Mouse (Mus musculus) MN1 (cell line): ENCODE results near the gene Sav1.

ENCODE experiments used
- DNase-seq: peaks from one replicate; pipeline ENCODE4 v3.0.0-alpha.2; 2016; ENCODE audit warnings: low spot score

The Sav1 gene

DNA sequence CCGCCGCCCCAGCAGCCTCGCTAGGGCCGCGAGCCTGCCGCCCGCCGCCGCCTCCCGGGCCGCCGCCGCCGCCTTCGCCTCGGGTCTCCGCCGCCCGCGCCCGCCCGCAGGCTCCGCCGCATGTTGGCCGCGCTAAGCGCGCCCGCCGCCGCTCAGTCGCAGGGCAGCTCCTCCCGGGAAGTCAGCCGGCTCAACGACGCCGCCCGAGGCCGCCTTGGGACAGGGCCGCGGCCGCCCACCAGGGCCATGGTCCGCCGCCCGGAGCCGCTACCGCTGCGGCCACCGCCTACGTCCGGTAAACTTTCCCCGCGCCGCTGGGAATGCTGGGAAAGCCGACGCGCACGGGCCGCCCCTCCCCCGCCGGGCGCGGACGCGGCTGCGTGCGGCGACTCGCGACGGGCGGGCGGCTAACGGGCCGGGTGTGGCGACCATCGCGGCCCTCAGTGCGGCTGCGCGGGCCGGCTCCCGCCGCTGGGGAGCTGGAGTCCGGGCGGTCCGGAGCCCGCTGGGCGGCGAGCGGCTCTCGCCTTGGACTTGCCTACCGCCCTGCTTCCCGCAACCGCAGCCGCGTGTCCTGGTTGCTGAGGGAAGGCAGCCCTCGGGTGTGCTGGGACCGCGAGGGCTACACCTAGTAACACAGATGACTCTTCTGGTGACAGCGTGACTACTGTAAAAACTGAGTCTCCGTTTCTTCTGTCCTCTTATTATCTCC is at the start of gene Sav1:
Gene Sav1 (minus strand): TSS at position 217 of the 712 bp plus-strand sequence.
- peak; percentile 87 for DNase-seq

DNA sequence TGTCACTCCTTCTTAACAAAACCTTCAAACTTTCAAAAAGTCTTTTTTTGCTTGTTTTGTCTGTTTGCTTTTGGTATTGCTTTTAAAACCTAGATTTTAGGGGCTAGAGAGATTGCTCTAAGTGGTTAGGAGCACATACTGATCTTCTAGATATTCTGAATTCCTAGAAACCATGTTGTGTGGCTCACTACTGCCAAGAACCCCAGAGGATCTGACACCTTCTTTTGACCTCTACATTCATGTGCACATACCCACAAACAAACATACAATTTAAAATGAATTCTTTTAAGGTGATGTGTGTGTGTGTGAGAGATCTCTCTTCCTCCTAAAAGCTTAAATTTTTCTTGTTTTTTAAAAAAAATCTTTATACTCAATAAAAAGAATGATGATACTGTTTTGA is 39.4 kb upstream of the Sav1 start:
- no peak for DNase-seq

GRCm38 (mm10) chr12:70025431-70025830 is 38.6 kb upstream of the Sav1 start:
- no peak for DNase-seq

DNA sequence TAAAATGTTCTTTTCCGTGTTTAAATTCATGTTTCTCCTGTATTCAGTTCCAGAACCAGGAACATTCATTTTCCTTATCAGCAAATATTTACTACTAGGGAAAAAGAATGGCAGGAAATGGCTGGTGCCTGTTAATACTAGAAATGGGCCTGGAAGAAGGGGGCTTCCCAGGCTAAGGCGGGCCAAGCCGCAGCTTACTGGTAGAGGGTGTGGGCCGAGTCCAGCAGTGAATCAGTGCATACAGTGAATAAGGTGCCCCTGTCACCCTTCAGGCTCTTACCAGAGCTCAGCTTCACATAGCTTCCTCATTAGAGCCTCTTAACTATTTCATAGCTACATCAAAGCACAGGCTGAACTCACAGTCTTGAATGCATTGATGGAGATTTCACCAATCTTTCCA is 36.8 kb upstream of the Sav1 start:
- DNase-seq, result no peak

GRCm38 (mm10) chr12:70018153-70018552 is 31.4 kb upstream of the Sav1 start:
- DNase-seq, result no peak

- DNase-seq, result no peak
These were observed 29.1 kb upstream of the Sav1 start for GRCm38 (mm10) chr12:70015936-70016335.

- no peak for DNase-seq
These were observed 24.9 kb upstream of the Sav1 start for GRCm38 (mm10) chr12:70011681-70012080.

DNA sequence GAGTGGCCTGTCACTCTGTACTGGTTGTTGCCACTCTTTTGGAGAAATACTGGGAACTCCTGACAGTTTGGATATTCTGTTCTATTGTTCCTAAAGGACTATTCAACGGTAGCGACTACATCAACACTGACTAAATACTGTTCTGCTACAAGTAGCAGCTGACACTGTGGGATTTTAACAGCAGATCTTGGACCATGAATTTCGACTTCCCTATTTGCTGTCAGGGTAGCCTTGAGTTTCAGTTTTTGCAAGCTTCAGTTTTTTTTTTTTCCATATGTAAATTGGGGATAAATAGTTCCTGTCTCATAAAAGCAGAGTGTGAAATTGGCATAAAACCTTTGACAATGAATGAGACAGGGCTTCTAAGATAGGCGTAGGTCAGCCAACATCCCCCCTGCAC is 23.6 kb upstream of the Sav1 start:
- DNase-seq, result no peak

- no peak for DNase-seq
These were observed 18.3 kb upstream of the Sav1 start for GRCm38 (mm10) chr12:70005103-70005502.

- DNase-seq, result no peak
These were observed 11.6 kb upstream of the Sav1 start for GRCm38 (mm10) chr12:69998186-69998983.

DNA sequence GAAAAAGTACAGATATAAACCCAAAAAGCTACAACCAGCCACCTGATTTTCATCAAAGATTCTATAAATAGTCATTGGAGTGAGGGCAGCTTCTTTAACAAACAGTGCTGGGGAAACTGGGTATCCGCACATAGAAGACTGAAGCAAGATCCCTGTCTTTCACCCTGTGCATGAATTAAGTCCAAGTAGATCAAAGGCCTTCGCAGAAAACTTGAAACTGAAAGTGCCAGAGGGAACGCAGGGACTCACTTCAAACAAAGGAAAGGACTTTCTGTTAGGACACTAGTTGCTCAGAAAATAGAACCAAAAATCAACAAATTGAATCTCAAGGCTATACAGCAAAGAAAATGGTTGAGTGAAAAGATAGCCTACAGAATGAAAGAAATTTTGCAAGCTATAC is 8.6 kb upstream of the Sav1 start:
- no peak for DNase-seq

GRCm38 (mm10) chr12:69986241-69986762 is 500 bp downstream of the Sav1 start:
- peak; percentile 55 for DNase-seq

DNA sequence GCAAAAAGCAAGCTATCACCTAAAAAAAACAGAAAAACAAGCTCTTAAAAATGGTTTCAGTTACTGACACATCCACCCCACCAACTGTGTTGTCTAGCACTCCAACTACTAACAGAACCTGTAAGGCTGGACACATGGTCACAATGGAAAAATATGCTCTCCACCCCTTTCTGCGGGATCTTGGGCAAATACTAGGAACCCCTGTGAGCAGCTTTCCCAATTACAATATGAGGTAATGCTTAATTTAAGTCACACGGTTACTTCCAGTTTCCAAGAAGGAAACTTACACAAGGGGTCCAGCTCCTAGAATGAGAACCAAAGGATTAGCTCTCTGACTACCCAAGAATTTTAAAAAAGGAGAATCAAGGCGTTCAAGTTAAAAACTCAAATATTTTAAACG is 1.3 kb downstream of the Sav1 start:
- DNase-seq, result peak; percentile 7

- DNase-seq, result no peak
These were observed 3.9 kb downstream of the Sav1 start for GRCm38 (mm10) chr12:69982874-69983273.

DNA sequence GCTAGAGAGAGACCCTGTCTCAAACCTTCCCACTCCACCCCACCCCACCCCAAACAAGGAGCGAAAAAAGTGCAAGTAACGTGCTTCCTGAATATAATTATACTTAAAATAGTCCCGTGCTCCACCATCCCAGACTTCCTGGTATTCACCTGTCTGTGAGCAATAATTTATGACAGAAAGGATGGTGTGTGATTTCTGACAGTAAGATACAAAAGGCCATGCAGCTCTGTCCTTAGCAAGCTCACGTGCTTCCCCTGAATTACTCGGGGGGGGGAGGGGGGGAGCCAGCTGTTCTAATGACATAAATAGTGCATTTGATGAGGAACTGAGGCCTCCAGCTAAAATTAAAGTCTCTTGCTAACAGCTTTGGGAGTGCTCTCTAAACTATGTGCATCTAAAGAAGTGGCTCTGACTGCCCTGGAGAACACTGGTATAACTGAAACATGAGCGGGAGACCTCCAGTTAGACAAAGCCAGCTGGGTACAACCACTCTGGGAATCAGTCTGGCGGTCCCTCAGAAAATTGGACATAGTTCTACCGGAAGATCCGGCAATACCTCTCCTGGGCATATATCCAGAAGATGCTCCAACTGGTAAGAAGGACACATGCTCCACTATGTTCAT is 9.3 kb downstream of the Sav1 start:
- no peak for DNase-seq

GRCm38 (mm10) chr12:69976688-69977087 is 10.1 kb downstream of the Sav1 start:
- DNase-seq, result no peak

GRCm38 (mm10) chr12:69973666-69974065 is 13.1 kb downstream of the Sav1 start:
- DNase-seq, result no peak

- DNase-seq, result no peak
These were observed 18.6 kb downstream of the Sav1 start for GRCm38 (mm10) chr12:69968154-69968553.

- no peak for DNase-seq
These were observed 19.7 kb downstream of the Sav1 start for GRCm38 (mm10) chr12:69967112-69967511.

DNA sequence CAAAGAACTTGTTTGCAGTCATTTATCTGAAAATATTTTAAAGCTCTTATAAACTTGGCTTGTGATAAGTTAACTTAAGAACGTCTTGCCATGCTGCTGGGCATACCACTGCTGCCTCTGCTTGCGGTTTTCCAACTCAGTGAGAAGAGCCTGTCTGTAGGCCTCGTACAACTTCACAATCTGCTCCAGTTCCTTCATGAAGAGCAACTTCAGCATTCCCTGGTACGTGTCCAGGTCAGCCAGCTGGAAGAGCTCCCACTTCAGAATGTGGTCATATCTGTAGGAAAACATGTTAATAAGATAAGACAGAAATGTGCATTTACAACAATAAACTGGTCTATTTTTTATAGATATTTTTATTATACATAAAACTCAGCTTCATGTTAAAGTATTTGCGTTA is 20.7 kb downstream of the Sav1 start:
- no peak for DNase-seq

DNA sequence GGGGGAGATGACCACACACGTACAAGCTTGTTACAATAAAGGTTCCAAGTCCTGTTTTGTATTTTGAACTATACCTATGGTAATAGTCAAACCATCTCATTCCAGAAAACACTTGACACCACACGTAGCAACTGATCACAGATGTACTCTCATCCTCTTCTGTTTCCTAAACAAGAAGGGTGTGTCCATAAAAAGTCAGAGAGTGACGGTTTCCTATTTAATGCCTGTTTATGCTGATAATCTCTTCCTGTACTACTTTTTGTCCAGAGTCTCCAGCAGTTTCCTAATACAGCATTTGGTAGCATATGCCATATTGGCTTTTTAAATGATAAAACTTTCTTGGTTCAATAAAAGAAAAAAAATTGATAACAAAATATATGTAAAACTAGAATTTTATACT is 21.2 kb downstream of the Sav1 start:
- no peak for DNase-seq

GRCm38 (mm10) chr12:69963141-69963540 is 23.7 kb downstream of the Sav1 start:
- no peak for DNase-seq

DNA sequence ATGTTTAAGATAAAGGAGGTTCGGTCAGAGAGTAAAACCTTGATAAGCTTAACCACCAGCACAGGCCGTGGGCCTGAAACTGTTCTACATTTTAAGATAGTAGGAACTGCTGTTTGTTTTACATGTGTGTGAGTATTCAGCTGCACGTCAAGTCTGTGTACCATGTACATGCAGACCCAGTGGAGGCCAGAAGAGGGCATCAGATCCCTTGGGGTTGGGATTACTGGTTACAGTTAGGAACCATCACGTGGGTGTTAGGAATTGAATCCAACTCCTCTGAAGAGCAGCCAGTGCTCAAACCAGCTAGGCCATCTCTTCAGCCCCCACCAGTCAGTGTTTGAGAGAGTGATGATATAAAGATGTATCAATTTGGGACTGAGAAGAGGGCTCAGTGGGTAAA is 24.3 kb downstream of the Sav1 start:
- peak; percentile 36 for DNase-seq
